Mouse (Mus musculus) lung, adult 2 months (tissue): ENCODE measurements around the gene Pitpnm2. TPM values are rescaled to one million over a fixed set of nuclear protein-coding genes. Genes with fewer than 3 reads are reported as not detected.

Experiments used
- DNase-seq: peaks from one replicate; pipeline ENCODE4 v3.0.0; 2022
- H3K4me1 ChIP-seq: fragments of 200-500 bp; 2 replicates; pipeline ENCODE4 v1.6.1; 2011; ENCODE audit warnings: low read length; ENCODE audit not compliant: control insufficient read depth, insufficient read depth
- H3K4me3 ChIP-seq: fragments of 200-500 bp; replicated peaks from 2 replicates; pipeline ENCODE3; 2011; ENCODE audit warnings: low read depth, mild to moderate bottlenecking, control low read depth, low read length; ENCODE audit errors: extremely low read depth
- CTCF ChIP-seq: fragments of 200-500 bp; IDR thresholded peaks from 2 replicates; pipeline ENCODE4 v1.5.1; 2011; ENCODE audit warnings: mild to moderate bottlenecking, low read length, control low read depth; ENCODE audit not compliant: insufficient read depth
- POLR2A ChIP-seq: fragments of 200-500 bp; IDR thresholded peaks from 2 replicates; pipeline ENCODE4 v1.6.1; 2011; ENCODE audit warnings: low read depth, mild to moderate bottlenecking, control low read depth, low read length, borderline replicate concordance; ENCODE audit errors: extremely low read depth
- WGBS: fragments of 180-500 bp; shearing (Covaris S2); methylation state at CpG from one replicate; pipeline ENCODE4 v1.1.7; 2018; 5-methylcytosine and 5-hydroxymethylcytosine counted together
- polyA plus RNA-seq: library from polyadenylated mRNA; depleted of rRNA; stranded (reverse); fragments of >200 nt; gene quantifications from 2 replicates; pipeline ENCODE4 v1.2.3, GENCODE M21; 2012

Pitpnm2 gene
- polyA plus RNA-seq, 1 experiment = 122 TPM

DNA sequence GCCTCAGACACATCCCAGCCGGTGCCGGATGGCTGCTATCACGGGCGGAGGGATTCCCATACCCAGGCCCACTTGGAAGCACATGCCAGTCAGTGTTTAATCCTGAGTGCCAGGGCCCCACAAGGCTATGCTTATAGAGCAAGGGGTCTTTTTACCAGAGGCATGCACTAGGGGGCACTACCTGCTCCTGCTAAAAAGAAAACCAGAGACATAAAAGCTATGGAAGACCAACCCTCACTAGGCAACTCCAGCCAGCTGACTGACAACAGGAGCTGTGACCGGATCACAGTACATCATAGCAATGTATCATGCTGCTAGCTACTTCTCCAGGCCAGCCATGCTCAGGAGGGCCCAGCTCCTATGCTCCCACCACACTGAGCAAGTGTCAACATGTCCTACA, 87.0 kb downstream of the Pitpnm2 start:
- H3K4me3 ChIP-seq = no peak overlapping the region
- TF ChIP-seq POLR2A (no peak), CTCF (peak; percentile 40)
- peaks cover 16% of the 10 kb centered on the region for H3K4me1 ChIP-seq
- DNase-seq = peak; percentile 73
- WGBS = 44% methylated on average over 5 of the region's 5 CpGs

DNA sequence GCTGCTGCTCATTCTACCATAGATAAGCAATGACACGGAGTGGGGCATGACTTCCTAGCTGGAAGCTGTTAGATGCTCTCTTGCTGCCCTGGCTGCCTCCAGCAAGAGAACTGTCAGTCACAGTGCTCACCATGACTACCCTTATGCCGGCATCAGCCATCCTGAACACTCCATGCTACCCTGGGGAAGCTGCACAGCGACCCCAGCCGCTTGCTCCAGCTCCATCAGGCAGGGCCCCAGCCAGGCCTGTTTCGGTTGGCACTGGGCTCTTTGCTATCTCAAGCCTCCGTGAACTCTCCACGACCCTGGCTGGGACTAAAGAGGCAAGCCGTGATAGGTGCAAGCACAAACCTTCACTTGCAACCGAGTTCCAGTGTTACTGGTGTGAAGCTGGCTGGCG, 87.7 kb downstream of the Pitpnm2 start:
- DNase-seq = no peak
- no peak for TF ChIP-seq POLR2A
- TF ChIP-seq CTCF = no peak
- Histone ChIP-seq H3K4me1 (peaks cover 14% of the 10 kb centered on the region), H3K4me3 (no peak overlapping the region)
- WGBS = 55% methylated on average over 10 of the region's 10 CpGs

GRCm38 (mm10) chr5:124159453-124159852, 90.1 kb downstream of the Pitpnm2 start:
- Histone ChIP-seq H3K4me1 (0 out of 2 replicates have a peak, but pooled peaks cover 2% of the 10 kb centered on the region), H3K4me3 (no peak overlapping the region)
- no peak for TF ChIP-seq POLR2A
- TF ChIP-seq CTCF = no peak
- no peak for DNase-seq
- 57% methylated on average over 7 of the region's 7 CpGs for WGBS

DNA sequence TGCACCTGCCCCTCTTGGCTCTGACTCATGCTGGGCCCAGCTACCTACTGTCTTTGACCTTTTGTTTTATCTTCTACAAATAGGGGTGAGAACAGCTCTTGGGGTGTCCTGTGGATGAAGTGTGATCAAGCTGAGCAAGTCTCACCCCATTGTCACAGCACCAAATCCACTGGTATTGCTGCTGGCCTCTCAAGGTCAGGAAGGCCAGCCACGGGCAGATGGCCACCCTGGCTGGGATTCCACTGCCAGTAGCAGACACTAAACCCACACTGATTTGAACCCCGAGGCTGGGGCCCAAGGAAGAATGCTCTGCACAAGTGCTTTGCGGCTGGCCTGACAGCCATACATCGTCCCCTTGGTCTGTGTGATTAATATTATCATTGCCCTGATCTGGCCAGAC, 91.3 kb downstream of the Pitpnm2 start:
- Histone ChIP-seq H3K4me3 (no peak overlapping the region), H3K4me1 (0 out of 2 replicates have a peak, but pooled peaks cover 2% of the 10 kb centered on the region)
- 75% methylated on average over 4 of the region's 4 CpGs for WGBS
- TF ChIP-seq POLR2A (no peak), CTCF (no peak)
- DNase-seq = no peak

DNA sequence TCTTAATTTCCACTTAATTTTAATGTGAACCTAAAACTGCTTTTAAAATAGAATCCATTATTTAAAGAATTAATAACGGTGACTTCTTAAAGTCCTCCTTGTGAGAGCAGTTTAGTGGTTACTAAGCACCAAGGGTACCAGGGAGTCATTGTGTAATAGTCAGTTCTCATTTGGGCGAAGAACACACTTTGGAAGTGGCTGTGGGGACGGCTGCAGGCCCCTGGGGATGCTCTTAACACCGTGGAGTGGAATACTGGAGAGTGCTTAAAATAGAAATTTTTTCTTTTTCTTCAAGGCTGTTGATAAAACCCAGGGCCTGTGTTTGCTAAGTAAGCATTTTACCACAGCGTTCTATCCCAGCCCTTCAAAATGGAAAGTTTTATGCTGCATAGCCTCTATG, 93.6 kb downstream of the Pitpnm2 start:
- Histone ChIP-seq H3K4me3 (no peak overlapping the region), H3K4me1 (no peaks in the 10 kb centered on the region)
- no peak for DNase-seq
- WGBS = 61% methylated on average over 5 of the region's 5 CpGs
- TF ChIP-seq CTCF = no peak
- no peak for TF ChIP-seq POLR2A

GRCm38 (mm10) chr5:124152734-124153133, 96.8 kb downstream of the Pitpnm2 start:
- 72% methylated on average over 4 of the region's 4 CpGs for WGBS
- peak; percentile 48 for DNase-seq
- Histone ChIP-seq H3K4me3 (no peak overlapping the region), H3K4me1 (peaks cover 3% of the 10 kb centered on the region; the same call in 1 of the 2 replicates)
- TF ChIP-seq POLR2A (no peak), CTCF (no peak)

DNA sequence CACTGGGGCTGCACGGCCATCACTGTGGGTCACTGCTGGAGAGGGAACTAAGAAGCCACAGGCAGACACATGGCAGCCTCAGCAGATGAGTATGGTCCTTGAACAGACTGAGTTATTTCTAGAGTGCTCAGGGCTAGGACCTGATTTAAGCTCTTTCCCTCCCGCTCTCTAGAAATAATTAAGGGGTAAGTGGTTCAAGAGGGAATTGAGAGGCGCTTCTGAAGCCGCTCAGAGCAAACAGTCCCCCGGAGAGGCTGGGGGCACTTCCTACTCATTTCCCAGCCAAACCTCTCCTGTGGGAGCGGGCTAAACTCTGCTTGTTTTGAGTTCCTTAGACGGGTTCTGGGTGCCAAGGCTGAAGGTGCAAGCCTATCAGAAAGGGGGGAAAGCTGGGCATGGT, 98.7 kb downstream of the Pitpnm2 start:
- no peak for TF ChIP-seq POLR2A
- TF ChIP-seq CTCF = no peak
- DNase-seq = no peak
- WGBS = 74% methylated on average over 7 of the region's 7 CpGs
- peaks cover 3% of the 10 kb centered on the region; the same call in 1 of the 2 replicates for H3K4me1 ChIP-seq
- H3K4me3 ChIP-seq = no peak overlapping the region

- TF ChIP-seq POLR2A (no peak), CTCF (no peak)
- 35% methylated on average over 5 of the region's 5 CpGs for WGBS
These were observed 100.5 kb downstream of the Pitpnm2 start for GRCm38 (mm10) chr5:124149028-124149427.

DNA sequence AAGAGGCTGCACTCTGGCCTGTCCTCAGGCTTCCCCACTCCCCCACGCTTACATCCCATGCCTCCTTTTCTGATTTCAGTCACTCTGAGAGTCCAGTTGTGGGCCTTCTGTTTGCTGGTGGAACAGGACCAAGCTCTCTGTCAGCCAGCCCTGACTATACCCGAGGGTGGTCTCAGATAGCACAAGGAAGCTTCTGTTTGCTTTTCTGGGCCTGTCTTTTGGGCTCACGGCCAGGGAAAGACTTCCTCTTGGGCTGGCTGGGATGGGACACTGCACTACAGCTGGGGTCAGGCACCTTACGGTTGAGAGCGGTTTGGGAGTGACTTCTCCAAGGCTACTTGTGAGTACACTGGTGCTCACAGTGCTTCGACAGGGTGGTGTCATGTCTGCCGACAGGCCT, 111.5 kb downstream of the Pitpnm2 start:
- DNase-seq = no peak
- H3K4me1 ChIP-seq = 0 out of 2 replicates have a peak, but pooled peaks cover 2% of the 10 kb centered on the region
- WGBS = 43% methylated on average over 7 of the region's 7 CpGs
- TF ChIP-seq POLR2A (no peak), CTCF (no peak)
- no peak overlapping the region for H3K4me3 ChIP-seq

More at GRCm38 (mm10) chr5:124149028-124149427, 100.5 kb downstream of the Pitpnm2 start:
- peak; percentile 74 for DNase-seq
- no peak overlapping the region for H3K4me3 ChIP-seq
- H3K4me1 ChIP-seq = peaks cover 3% of the 10 kb centered on the region; the same call in 1 of the 2 replicates

DNA sequence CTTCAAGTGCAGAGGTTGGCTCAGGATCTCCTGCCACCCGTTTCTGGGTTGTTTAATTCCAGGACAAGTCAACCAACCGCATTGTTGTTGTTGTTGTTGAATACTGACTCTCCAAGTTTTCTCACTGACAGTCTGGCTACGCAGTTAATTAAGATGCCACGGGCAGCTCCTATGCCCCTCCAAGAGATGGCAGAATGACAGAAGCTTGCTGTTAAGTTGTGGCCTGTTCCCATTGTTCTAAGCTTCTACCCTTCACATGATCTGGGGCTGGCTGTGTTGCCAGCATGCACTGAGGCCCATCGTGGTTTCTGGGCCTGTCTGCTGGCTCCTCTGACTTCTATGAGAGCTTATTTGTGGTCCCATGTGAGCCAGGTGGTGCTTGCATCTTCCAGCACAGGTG, 115.3 kb downstream of the Pitpnm2 start:
- TF ChIP-seq CTCF (no peak), POLR2A (no peak)
- DNase-seq = no peak
- 0 out of 2 replicates have a peak, but pooled peaks cover 2% of the 10 kb centered on the region for H3K4me1 ChIP-seq
- 85% methylated on average over 5 of the region's 5 CpGs for whole genome bisulfite sequencing
- H3K4me3 ChIP-seq = no peak overlapping the region

GRCm38 (mm10) chr5:124125093-124125492, 124.5 kb downstream of the Pitpnm2 start:
- 83% methylated on average over 11 of the region's 11 CpGs for WGBS
- no peak overlapping the region for H3K4me3 ChIP-seq
- no peaks in the 10 kb centered on the region for H3K4me1 ChIP-seq
- DNase-seq = no peak
- TF ChIP-seq POLR2A = no peak
- no peak for TF ChIP-seq CTCF
